Mouse (Mus musculus): ENCODE measurements around the gene Ppp1r13b. TPM values are rescaled to one million over a fixed set of nuclear protein-coding genes. Genes with fewer than 3 reads are reported as not detected.
A peak's percentile ranks its signal among the peaks of the same experiment; 100 is the strongest.

Ppp1r13b gene
- 10.5 and 12.6 TPM in 2 replicates for polyA plus RNA-seq (2012; ENCODE audit: insufficient read depth, insufficient read length, missing spikeins)

- Histone ChIP-seq H3K4me1 (ENCODE audit: control insufficient read depth, insufficient read depth, low read length) (peaks cover 21% of the 10 kb centered on the region), H3K27ac (ENCODE audit: insufficient read depth, low read depth, low read length) (no peak within 1 kb of the TSS), H3K4me3 (ENCODE audit: insufficient read depth, low read length) (peak within 1 kb of the TSS; percentile 67)
Measured at GRCm38 (mm10) chr12:111907970-111908681, at the start of gene Ppp1r13b. Gene Ppp1r13b, minus strand, starts transcription at chr12:111908110.

GRCm38 (mm10) chr12:111956173-111956572, 48.3 kb upstream of the Ppp1r13b start:
- Histone ChIP-seq H3K4me3 (ENCODE audit: insufficient read depth, low read length) (no peak overlapping the region), H3K27ac (ENCODE audit: insufficient read depth, low read depth, low read length) (no peak overlapping the region), H3K4me1 (ENCODE audit: control insufficient read depth, insufficient read depth, low read length) (peaks cover 11% of the 10 kb centered on the region)
- TF ChIP-seq POLR2A (IDR thresholded peaks at IDR 0.05; ENCODE audit: borderline replicate concordance, low read depth, low read length) (no peak), CTCF (IDR thresholded peaks at IDR 0.05; ENCODE audit: low read depth, low read length) (no peak)

More at GRCm38 (mm10) chr12:111907970-111908681, at the start of gene Ppp1r13b:
- TF ChIP-seq POLR2A (IDR thresholded peaks at IDR 0.05; ENCODE audit: borderline replicate concordance, low read depth, low read length) (no peak), CTCF (IDR thresholded peaks at IDR 0.05; ENCODE audit: low read depth, low read length) (no peak)

DNA sequence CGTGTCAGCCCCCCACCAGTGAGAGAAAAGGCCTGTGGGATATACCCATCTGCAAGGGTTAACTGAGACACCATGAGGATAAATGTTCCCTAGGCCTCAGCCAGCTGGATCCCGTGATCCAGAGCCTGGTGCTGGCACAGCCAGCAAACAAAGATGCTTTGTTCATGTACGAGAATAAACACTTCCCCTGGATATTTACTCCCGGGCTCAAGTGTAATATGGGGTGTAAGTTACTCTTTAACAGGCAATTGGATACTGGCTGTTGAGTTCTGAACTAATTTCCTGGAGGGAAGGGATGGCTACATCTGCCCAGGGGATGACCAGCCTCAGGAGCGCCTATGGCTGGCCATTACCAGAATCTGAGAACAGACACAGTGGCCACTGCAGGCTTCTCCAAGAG, 43.8 kb upstream of the Ppp1r13b start:
- no peak for TF ChIP-seq POLR2A (IDR thresholded peaks at IDR 0.05; ENCODE audit: borderline replicate concordance, low read depth, low read length)
- TF ChIP-seq CTCF (IDR thresholded peaks at IDR 0.05; ENCODE audit: low read depth, low read length) = no peak
- no peak overlapping the region for H3K4me3 ChIP-seq (ENCODE audit: insufficient read depth, low read length)
- H3K4me1 ChIP-seq (ENCODE audit: control insufficient read depth, insufficient read depth, low read length) = no peaks in the 10 kb centered on the region
- no peak overlapping the region for H3K27ac ChIP-seq (ENCODE audit: insufficient read depth, low read depth, low read length)

- TF ChIP-seq POLR2A (IDR thresholded peaks at IDR 0.05; ENCODE audit: borderline replicate concordance, low read depth, low read length) (no peak), CTCF (IDR thresholded peaks at IDR 0.05; ENCODE audit: low read depth, low read length) (no peak)
- Histone ChIP-seq H3K27ac (ENCODE audit: insufficient read depth, low read depth, low read length) (no peak overlapping the region), H3K4me1 (ENCODE audit: control insufficient read depth, insufficient read depth, low read length) (peaks cover 5% of the 10 kb centered on the region), H3K4me3 (ENCODE audit: insufficient read depth, low read length) (no peak overlapping the region)
Measured at GRCm38 (mm10) chr12:111950486-111950885, 42.6 kb upstream of the Ppp1r13b start.

- TF ChIP-seq POLR2A (IDR thresholded peaks at IDR 0.05; ENCODE audit: borderline replicate concordance, low read depth, low read length) (no peak), CTCF (IDR thresholded peaks at IDR 0.05; ENCODE audit: low read depth, low read length) (peak; percentile 46)
- Histone ChIP-seq H3K27ac (ENCODE audit: insufficient read depth, low read depth, low read length) (peak overlapping the region; percentile 38), H3K4me1 (ENCODE audit: control insufficient read depth, insufficient read depth, low read length) (peaks cover 20% of the 10 kb centered on the region), H3K4me3 (ENCODE audit: insufficient read depth, low read length) (0 out of 2 replicates have a peak overlapping the region, but pooled peaks have one; percentile 1)
Measured at GRCm38 (mm10) chr12:111946716-111947115, 38.8 kb upstream of the Ppp1r13b start.

DNA sequence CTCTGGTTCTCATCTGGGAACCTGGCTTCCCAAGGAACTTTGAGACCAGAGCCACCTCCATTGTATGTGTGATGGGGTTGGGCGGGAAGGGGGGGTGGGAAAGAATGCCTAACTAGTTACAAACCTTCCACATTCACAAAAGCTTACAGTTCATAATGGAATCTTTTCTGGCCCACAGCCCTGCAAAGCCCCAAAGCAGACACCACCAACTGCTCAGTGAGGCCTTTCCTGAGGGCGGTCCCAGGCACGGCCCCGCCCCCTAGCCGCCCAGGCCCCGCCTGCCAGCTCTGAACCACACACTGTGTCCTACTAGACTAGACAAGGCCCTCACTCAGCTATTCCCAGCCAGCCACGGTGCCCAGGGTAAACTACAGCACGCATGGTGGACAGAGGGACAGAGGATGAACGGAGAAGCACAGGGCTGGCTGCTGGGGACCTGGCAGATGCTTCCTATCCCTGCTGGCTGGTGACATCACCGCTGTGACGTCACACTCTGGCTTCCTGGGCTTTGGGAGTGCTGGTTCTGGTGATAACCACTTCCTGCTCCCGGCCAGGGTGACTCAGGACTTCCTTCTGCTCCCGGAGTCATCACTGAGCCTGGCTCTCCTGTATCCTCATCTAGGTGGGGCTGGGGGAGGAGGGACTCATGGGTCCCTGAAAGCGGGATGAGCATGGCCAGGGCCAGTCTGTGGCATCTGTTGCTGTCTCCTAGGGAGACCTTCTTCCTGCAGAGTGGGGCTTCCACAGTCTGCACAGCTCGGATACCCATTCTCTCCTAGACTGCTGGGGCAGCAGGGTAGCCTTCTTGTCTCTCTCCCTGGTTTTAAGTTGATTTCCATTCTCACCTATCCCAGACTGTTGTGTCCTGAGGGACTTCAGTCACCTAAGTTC, 38.1 kb upstream of the Ppp1r13b start:
- Histone ChIP-seq H3K4me3 (ENCODE audit: insufficient read depth, low read length) (0 out of 2 replicates have a peak overlapping the region, but pooled peaks have one; percentile 1), H3K4me1 (ENCODE audit: control insufficient read depth, insufficient read depth, low read length) (peaks cover 20% of the 10 kb centered on the region), H3K27ac (ENCODE audit: insufficient read depth, low read depth, low read length) (peak overlapping the region; percentile 38)

DNA sequence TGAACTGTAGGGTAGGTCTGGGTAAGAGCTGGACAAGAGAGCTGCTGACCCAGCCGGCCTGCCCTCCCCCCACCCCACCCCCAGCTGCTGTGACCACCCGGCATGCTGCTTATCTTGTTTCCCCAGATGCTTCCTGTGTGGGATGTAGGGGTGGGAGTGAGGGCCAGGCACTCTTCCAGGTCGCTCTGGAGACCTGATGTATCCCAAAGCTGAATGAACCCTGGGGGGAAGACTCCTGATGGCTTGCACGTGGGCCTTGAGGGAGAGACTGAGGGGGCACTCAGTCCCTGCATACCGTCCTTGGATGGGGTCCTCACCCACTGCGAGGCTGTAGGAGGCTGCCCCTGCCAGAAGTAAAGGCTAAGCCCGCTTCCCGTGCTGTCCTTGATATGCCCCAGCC, 37.2 kb upstream of the Ppp1r13b start:
- H3K4me3 ChIP-seq (ENCODE audit: insufficient read depth, low read length) = no peak overlapping the region
- peaks cover 20% of the 10 kb centered on the region for H3K4me1 ChIP-seq (ENCODE audit: control insufficient read depth, insufficient read depth, low read length)
- peak overlapping the region; percentile 62; the same call in 1 of the 2 replicates for H3K27ac ChIP-seq (ENCODE audit: insufficient read depth, low read depth, low read length)
- TF ChIP-seq POLR2A (IDR thresholded peaks at IDR 0.05; ENCODE audit: borderline replicate concordance, low read depth, low read length) (no peak), CTCF (IDR thresholded peaks at IDR 0.05; ENCODE audit: low read depth, low read length) (no peak)

- Histone ChIP-seq H3K4me3 (ENCODE audit: insufficient read depth, low read length) (peak overlapping the region; percentile 42), H3K27ac (ENCODE audit: insufficient read depth, low read depth, low read length) (peak overlapping the region; percentile 62), H3K4me1 (ENCODE audit: control insufficient read depth, insufficient read depth, low read length) (peaks cover 20% of the 10 kb centered on the region)
Measured at GRCm38 (mm10) chr12:111944065-111944987, 36.4 kb upstream of the Ppp1r13b start.

GRCm38 (mm10) chr12:111943421-111944064, 35.6 kb upstream of the Ppp1r13b start:
- Histone ChIP-seq H3K4me3 (ENCODE audit: insufficient read depth, low read length) (peak overlapping the region; percentile 42), H3K4me1 (ENCODE audit: control insufficient read depth, insufficient read depth, low read length) (peaks cover 20% of the 10 kb centered on the region), H3K27ac (ENCODE audit: insufficient read depth, low read depth, low read length) (peak overlapping the region; percentile 57)
- TF ChIP-seq CTCF (IDR thresholded peaks at IDR 0.05; ENCODE audit: low read depth, low read length) (no peak), POLR2A (IDR thresholded peaks at IDR 0.05; ENCODE audit: borderline replicate concordance, low read depth, low read length) (no peak)
